Mouse (Mus musculus) adrenal gland, postnatal 25 days (tissue): ENCODE measurements around the gene Dclre1a. TPM values are rescaled to one million over a fixed set of nuclear protein-coding genes. Genes with fewer than 3 reads are reported as not detected.

ENCODE experiments used
- DNase-seq: peaks from one replicate; pipeline ENCODE4 v3.0.0; 2021; ENCODE audit warnings: mixed read lengths
- long read RNA-seq: library from polyadenylated mRNA; stranded (forward); transcript quantifications from one replicate; pipeline ENCODE4 v2.0.0, GENCODE M21; 2021
- total RNA-seq: library from RNA; stranded (reverse); gene quantifications from 2 replicates; pipeline ENCODE4 v1.2.3, GENCODE M21; 2021

Dclre1a gene
- total RNA-seq = 15.0 and 16.2 TPM in 2 replicates
- long read RNA-seq, partial matches to known transcripts = 5 of 8 reads
- long read RNA-seq, other reads (novel, unspliced or antisense) = 3 of 8 reads

- DNase-seq = peak; percentile 75
Observed at GRCm38 (mm10) chr19:56547456-56548229, at the start of gene Dclre1a. Gene Dclre1a, minus strand, starts transcription at chr19:56548222.

- DNase-seq = no peak
Observed at GRCm38 (mm10) chr19:56592472-56592871, 44.5 kb upstream of the Dclre1a start.

DNA sequence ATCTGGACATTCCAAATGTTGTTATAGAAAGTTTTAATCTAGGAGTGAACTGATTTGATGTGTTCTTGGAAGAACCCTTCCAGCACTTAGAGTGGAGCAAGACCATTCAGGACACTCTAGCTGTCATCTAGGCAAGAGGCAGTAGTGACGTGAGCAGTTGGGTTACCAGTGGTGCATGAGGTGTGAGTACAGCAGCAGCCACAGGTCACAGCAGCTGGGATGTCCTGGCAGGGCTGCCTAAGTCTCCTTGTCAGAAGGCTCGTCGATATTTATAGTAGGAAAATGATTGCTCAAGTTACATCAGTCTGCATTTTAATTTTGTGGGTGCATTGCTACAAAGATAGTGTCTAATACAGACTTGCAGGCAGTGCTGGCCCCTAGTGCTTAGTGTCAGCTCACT lies 42.2 kb upstream of the Dclre1a start:
- no peak for DNase-seq

DNA sequence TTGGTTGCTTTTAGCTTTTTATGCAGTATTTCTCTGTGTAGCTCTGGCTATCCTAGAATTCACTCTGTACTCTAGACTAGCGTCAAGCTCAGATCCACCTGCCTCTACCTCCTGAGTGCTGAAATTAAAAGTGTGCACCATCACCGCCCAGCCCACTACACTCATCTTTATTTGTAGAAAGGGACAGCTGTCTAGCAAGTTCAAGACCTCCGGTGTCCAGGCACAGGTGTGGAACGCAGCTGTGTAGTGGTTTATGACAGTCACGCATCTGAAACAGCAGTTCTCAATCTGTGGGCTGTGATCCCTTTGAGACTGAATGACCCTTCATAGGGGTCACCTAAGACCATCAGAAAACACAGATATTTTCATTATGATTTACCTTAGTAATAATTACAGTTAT lies 41.4 kb upstream of the Dclre1a start:
- no peak for DNase-seq

DNA sequence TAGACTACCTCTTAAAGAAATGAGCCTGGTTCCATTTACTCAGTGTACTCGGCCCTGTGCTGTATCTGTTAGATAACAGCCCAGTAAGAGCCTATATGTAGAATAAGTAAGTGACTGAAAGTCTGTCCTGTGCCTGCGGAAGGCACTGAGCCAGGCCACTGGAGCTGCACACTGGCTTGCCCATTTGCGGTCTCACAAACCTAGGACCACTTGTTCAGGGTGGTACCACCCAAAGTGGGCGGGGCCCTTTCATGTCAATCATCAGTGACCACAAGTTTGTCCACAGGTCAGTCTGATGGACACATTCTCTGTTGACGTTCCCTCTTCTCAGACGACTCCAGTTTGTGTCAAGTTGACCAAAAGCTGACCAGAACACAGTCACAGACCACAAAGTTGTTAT lies 41.0 kb upstream of the Dclre1a start:
- DNase-seq = no peak

GRCm38 (mm10) chr19:56588205-56588626 lies 40.2 kb upstream of the Dclre1a start:
- peak; percentile 63 for DNase-seq

DNA sequence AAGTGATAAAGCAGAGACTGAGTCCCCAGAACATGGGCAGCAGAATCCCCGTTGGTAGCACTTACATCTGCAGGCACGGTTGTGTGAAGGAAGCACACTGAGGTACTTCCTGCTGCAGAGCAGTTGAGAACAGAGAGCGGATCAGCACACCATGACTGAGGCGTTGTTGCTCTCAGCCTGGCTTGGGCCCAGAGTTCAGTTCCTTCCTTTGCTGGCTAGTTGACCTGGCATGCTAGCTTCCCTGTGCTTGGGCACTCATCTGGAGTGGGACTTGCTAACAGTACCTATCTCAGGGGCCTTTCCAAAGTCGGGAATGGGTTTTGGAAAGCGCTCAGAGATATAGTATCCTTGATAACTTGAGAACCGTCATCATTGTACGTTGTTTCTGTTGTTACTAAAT lies 38.3 kb upstream of the Dclre1a start:
- no peak for DNase-seq

DNA sequence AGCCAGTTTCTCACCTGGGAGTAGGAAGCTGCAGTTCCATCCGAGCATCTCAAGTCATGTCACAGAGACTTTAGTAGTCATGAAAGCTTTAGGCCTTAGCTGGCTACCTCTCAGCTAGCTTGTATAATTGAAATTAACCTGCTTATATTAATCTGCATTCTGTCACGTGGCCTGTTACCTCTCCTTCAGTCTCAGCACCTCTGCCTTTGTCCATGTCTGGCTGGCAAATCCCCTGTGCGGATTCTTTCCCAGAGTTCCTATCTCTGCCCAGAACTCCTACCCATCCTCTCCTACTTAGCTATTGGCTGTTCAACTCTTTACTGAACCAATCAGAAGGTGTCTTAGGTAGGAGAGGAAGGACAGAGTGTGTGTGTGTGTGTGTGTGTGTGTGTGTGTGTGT lies 36.3 kb upstream of the Dclre1a start:
- no peak for DNase-seq

GRCm38 (mm10) chr19:56583785-56584184 lies 35.8 kb upstream of the Dclre1a start:
- no peak for DNase-seq

DNA sequence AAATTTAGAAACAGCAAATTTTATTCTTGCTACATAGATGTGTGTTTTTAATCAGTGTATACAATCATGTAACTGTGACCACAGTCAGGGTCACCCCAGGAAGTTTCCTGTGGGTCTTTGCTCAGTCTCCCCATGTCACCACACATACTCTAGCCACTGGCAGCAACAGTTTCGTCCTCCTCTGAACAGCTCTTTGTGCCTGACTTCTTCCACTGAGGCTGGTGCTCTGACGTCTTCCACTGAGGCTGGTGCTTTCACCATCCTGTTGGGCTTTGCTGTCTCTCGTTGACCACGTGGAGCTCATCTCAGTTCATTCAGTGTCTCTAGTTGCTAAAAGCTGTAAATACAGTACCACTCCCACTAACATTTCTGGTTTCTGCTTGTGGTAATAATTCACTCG lies 34.0 kb upstream of the Dclre1a start:
- no peak for DNase-seq

DNA sequence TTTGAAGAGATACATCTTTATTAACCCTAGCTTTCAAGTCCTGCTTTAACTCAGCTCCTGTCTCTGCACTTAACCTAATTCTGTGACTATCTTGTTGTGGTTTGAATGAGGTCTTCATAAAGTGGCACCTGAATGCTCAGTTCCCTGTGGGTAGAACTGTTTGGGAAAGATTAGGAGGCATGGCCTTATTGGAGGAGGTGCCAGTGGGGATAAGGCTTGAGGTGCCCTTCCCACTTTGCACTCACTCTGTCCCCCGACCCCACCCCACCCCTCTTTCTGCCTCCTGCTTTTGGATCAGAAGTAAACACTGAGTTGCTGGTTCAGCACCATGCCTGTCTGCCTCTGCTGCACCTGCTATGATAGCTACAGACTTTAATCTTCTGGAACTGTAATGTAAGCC lies 29.8 kb upstream of the Dclre1a start:
- DNase-seq = no peak

- DNase-seq = no peak
Observed at GRCm38 (mm10) chr19:56573184-56573583, 25.2 kb upstream of the Dclre1a start.

- DNase-seq = no peak
Observed at GRCm38 (mm10) chr19:56571913-56572312, 23.9 kb upstream of the Dclre1a start.

DNA sequence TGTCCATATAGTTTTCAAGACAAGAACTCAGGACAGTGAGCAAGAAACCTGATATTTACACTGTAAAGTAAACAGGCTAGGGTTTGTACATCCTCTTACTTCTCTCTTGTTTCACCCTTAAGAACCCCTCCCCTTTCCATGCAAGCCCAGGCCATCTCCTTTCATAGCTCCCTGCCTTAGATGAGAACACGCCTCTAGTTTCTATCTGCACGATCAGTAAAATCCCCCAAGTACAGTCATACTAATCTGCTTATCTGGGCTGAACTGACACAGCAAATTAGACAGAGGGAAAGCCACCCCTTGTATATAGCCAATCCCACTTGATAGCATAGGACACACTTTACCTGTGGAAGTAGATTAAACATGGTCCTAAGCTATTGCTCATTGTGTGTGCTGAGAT lies 23.2 kb upstream of the Dclre1a start:
- DNase-seq = no peak

DNA sequence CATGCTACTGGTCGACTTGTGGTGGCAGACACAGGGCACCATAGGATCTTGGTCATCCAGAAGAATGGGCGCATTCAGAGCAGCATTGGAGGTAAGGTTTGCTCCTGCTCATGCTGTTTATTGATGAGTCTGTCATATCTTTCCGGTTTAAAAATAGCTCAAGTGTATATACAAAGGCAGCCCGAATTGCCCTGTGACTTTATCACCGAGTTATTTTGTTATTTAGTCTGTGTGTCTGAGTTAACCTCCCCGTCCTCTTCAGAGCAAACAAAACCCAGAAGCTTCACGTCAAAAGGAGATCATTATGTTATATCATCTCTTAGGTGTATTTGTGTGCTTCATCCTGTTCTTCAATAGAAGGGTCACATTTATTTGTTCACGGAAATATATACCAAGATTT lies 22.8 kb upstream of the Dclre1a start:
- no peak for DNase-seq

DNA sequence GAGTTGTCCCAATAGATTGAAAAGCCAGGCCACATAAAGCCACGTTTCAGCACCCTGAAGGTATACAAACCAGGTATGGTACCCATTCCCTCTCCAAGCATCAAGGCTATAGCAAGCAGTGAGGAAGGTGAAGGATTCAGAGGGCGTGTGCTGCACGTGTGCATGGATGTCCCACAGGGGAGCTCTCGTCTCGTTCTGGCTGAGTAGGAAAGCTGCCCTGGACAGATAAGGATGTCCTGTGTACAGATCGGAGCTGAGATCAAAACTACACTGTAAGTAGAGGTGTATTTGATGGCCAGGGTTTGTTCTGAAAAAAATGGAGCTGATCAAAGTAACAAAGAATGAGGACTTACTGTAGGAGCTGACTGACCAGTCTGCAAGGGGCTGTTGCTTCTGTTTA lies 18.9 kb upstream of the Dclre1a start:
- DNase-seq = no peak

DNA sequence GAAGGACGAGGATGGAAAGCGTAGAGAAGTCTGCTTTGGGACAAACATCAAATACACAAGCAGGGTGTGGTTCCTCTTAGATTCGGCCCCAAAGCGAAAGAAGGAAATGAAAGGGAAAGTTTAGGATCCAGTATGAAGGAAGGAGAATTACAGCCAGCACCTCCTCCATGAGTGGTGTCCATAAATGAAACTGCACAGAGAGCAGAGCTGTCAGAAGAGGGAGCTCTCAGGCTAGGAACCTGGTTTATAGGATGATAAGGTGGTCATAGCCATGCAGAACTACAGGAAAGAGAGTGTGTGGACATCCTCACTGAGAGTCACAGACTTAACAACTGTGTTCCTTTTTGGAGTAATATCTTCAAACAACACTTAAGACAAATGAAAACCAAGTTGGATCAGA lies 18.0 kb upstream of the Dclre1a start:
- no peak for DNase-seq

DNA sequence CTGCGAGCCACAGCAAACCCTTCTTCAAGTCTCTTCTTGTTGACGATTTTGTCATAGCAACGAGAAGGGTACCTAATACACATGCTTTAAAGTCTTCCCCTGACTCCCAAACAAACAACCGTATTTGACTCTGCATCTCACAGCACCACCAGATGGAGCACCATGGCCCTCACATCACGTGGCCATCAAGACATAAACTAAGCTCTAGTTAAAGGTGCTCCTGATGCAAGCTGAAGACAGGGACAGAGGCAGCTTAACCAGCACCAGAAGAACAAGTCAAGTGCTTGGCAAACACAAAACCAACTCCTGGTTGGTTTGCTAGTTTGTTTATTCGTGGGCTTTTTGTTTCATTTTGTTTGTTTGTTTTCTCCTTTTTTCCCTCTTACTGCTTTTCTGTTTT lies 17.3 kb upstream of the Dclre1a start:
- DNase-seq = no peak

- DNase-seq = no peak
Observed at GRCm38 (mm10) chr19:56563469-56563868, 15.4 kb upstream of the Dclre1a start.

DNA sequence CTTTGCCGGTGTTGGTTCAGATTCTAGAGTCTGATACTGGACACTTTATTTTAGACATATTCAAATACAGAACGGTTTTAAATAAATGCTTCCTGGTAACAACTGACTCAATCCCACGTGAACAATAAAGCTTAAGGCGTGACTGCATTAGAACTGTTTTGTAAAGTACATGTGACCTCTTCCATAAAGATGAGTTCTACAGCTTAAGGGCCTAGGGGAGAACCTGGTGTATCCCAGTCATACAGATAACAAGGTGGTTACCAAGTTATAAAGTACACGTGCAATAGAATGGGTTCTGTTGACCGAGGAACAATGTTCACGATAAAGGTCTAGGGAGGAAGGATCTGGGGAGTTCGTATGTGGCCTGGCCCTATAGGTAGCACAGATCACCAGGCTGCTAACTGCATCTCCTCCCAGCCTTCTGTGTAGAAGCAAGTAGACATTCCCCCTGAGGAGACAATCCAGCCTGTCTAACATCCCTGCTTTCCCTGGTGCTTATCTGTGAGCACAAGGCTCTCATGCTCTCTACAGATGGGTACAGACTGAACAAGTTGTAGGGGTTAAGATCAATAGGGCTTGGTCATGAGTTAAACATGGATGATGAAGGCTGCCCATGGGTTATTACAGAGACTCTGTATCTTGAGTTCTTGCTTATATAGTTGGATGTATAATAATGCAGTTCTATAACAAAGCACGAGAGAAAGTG lies 14.6 kb upstream of the Dclre1a start:
- no peak for DNase-seq

GRCm38 (mm10) chr19:56555972-56556371 lies 8.0 kb upstream of the Dclre1a start:
- DNase-seq = peak; percentile 42

DNA sequence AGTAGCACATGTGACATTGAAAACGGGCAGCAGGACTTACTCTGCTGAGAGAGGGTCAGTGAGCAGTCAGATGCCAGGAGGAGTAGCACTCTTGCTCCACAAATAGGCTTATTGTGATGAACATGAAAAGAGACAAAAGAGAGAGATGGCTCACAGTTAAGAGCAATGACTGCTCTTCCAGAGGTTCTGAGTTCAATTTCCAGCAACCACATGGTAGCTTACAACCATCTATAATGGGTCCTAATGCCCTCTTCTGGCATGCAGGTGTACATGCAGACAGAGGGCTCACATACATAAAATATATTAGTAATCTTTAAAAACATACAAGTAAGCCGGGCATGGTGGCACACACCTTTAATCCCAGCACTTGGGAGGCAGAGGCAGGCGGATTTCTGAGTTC lies 5.2 kb upstream of the Dclre1a start:
- DNase-seq = no peak

DNA sequence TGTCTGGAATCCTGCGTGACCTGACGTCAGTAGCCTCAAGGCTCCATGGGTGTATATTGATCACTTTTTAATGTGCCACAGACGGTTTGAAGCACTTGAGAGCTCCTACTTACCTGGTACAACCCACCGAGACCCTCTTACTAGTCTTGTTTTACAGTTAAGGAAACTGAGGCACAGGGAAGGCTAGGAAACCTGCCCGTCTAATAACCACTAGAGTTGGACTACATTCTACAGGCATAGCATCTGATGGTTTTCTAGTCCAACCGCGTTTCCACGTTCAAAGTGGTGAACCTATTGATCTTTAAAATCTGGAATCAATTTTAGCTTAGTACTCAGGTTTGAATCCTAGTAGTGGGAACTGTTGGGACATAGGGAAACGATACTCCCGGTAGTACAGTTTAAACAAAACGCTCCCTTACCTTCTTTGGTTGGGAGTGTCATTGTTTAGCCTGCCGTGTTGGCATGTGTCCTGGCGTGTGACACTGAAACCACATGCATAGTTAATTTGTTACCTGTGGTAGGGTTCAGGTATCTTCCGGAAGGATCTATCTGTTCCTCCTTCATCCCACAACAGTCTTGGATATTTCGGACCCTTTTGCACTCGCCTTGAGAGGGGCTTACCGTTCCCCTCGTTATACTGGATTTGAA lies 1.1 kb upstream of the Dclre1a start:
- DNase-seq = no peak
